In genomic region chr4:89272961-89273540, GRCm38 (mm10) we compare ENCODE assay signal across 20 mouse cellular contexts. TPM values are rescaled to one million over a fixed set of nuclear protein-coding genes. Genes with fewer than 3 reads are reported as not detected.
DNase-seq lines count a peak whose midpoint lies in the region; ATAC-seq and TF ChIP-seq lines count a peak whose summit lies in the region.
"Had no signal": no experiment of that assay in that cellular context is flagged by ENCODE, and none has a peak within 500 bp of the region (broad histone marks: within the 10 kb centered on the region; RNA-seq: fewer than 3 reads in every experiment).

No protein-coding gene starts in this region.

- no peak overlapping the region for H3K9ac ChIP-seq in forebrain, postnatal 0 days
- H3K9ac ChIP-seq in forebrain, embryonic 12.5 days = no peak overlapping the region
- no peak overlapping the region for H3K9ac ChIP-seq in neural tube, embryonic 15.5 days (replicated peaks)
- H3K9ac ChIP-seq: embryonic facial prominence, embryonic 15.5 days; kidney, embryonic 15.5 days; limb, embryonic 12.5 days; liver, embryonic 14.5 days had no signal

- ATAC-seq in forebrain, postnatal 0 days = no peak
- ATAC-seq in forebrain, embryonic 12.5 days (ENCODE audit: low FRiP score) = no peak
- no peak for ATAC-seq in neural tube, embryonic 15.5 days (ENCODE audit: low FRiP score)
- peak; percentile 13 for ATAC-seq in megakaryocyte progenitor cell, adult 5-6 weeks (replicated peaks; ENCODE audit: poor library complexity)

- no peak overlapping the region for H3K27ac ChIP-seq in forebrain, postnatal 0 days (ENCODE audit: low read depth, low read length)
- H3K27ac ChIP-seq in forebrain, embryonic 12.5 days = no peak overlapping the region
- H3K27ac ChIP-seq in neural tube, embryonic 15.5 days (replicated peaks) = no peak overlapping the region
- H3K27ac ChIP-seq: embryonic facial prominence, embryonic 15.5 days; heart, adult 2 months; hindbrain, postnatal 0 days; kidney, embryonic 15.5 days; limb, embryonic 12.5 days; liver, embryonic 14.5 days had no signal

- H3K9me3 ChIP-seq in forebrain, postnatal 0 days (ENCODE audit: low read length) = no peaks in the 10 kb centered on the region
- H3K9me3 ChIP-seq in forebrain, embryonic 12.5 days = no peaks in the 10 kb centered on the region
- H3K9me3 ChIP-seq in neural tube, embryonic 15.5 days (replicated peaks) = no peaks in the 10 kb centered on the region
- H3K9me3 ChIP-seq: embryonic facial prominence, embryonic 15.5 days; kidney, embryonic 15.5 days; limb, embryonic 12.5 days had no signal

- WGBS in forebrain, postnatal 0 days = 1% methylated on average over 20 of the region's 20 CpGs
- WGBS in forebrain, embryonic 12.5 days = 0% methylated on average over 20 of the region's 20 CpGs
- under 1% methylated on average over 20 of the region's 20 CpGs for WGBS in neural tube, embryonic 15.5 days

- no peaks in the 10 kb centered on the region for H3K4me1 ChIP-seq in forebrain, postnatal 0 days (ENCODE audit: insufficient read depth)
- no peaks in the 10 kb centered on the region for H3K4me1 ChIP-seq in forebrain, embryonic 12.5 days
- H3K4me1 ChIP-seq in neural tube, embryonic 15.5 days = no peaks in the 10 kb centered on the region
- H3K4me1 ChIP-seq: embryonic facial prominence, embryonic 15.5 days; limb, embryonic 12.5 days had no signal

- peak; percentile 57 for DNase-seq in forebrain, postnatal 0 days
- DNase-seq in neural tube, embryonic 10.5 days (ENCODE audit: extremely low spot score, low spot score) = peak; percentile 55
- peak; percentile 28 for DNase-seq in ZHBTc4 (ENCODE audit: low read depth, low spot score)
- DNase-seq in cerebellum, postnatal 4 days (ENCODE audit: low spot score in 2 of 2) = no peak
- no peak for DNase-seq in thymus, postnatal 4 days
- DNase-seq: adrenal gland, postnatal 36 days; gastrocnemius, postnatal 10 days; heart, adult 2 months; layer of hippocampus, postnatal 36 days; right cerebral cortex, postnatal 4 days had no signal

- TF ChIP-seq CTCF in forebrain, postnatal 0 days (IDR thresholded peaks at IDR 0.05; ENCODE audit: low read depth) = no peak

- no peaks in the 10 kb centered on the region for H3K36me3 ChIP-seq in forebrain, postnatal 0 days (ENCODE audit: insufficient read depth)
- no peaks in the 10 kb centered on the region for H3K36me3 ChIP-seq in forebrain, embryonic 12.5 days (replicated peaks)
- H3K36me3 ChIP-seq in neural tube, embryonic 15.5 days = no peaks in the 10 kb centered on the region
- H3K36me3 ChIP-seq: embryonic facial prominence, embryonic 15.5 days; kidney, embryonic 15.5 days; limb, embryonic 12.5 days had no signal

- no peak overlapping the region for H3K4me2 ChIP-seq in forebrain, postnatal 0 days (ENCODE audit: low read depth)
- no peak overlapping the region for H3K4me2 ChIP-seq in forebrain, embryonic 12.5 days
- H3K4me2 ChIP-seq in neural tube, embryonic 15.5 days = no peak overlapping the region
- H3K4me2 ChIP-seq: embryonic facial prominence, embryonic 15.5 days; kidney, embryonic 15.5 days; limb, embryonic 12.5 days had no signal

- peaks cover 75% of the 10 kb centered on the region for H3K27me3 ChIP-seq in forebrain, postnatal 0 days (ENCODE audit: insufficient read depth, low read length)
- peaks cover 81% of the 10 kb centered on the region for H3K27me3 ChIP-seq in forebrain, embryonic 12.5 days
- peaks cover 89% of the 10 kb centered on the region for H3K27me3 ChIP-seq in neural tube, embryonic 15.5 days (replicated peaks)

- no peak overlapping the region for H3K4me3 ChIP-seq in forebrain, postnatal 0 days (ENCODE audit: low read depth, low read length)
- no peak overlapping the region for H3K4me3 ChIP-seq in forebrain, embryonic 12.5 days (replicated peaks)
- H3K4me3 ChIP-seq in neural tube, embryonic 15.5 days (replicated peaks) = no peak overlapping the region
- H3K4me3 ChIP-seq: embryonic facial prominence, embryonic 15.5 days; heart, adult 2 months; kidney, embryonic 15.5 days; limb, embryonic 12.5 days had no signal

RNA-seq across cellular contexts. Expression of gene Cdkn2a, which starts 21.4 kb away (rescaled TPM):
- not detected in 2 replicates for total RNA-seq in forebrain, postnatal 0 days (2014; rRNA removed)
- not detected in 2 replicates for polyA plus RNA-seq in forebrain, postnatal 0 days (2015; fragmentation: Nextera tagmentation; extraction: Ambion mirVana)
- polyA plus RNA-seq in forebrain, embryonic 12.5 days (2016; fragmentation: Nextera tagmentation; extraction: Ambion mirVana) = not detected in 2 replicates
- not detected in 2 replicates for polyA plus RNA-seq in neural tube, embryonic 15.5 days (2015; fragmentation: Nextera tagmentation; extraction: Ambion mirVana)
- total RNA-seq in megakaryocyte progenitor cell, adult 5-6 weeks (2015) = not detected in 2 replicates
- total RNA-seq in megakaryocyte progenitor cell, adult 5-6 weeks (2017) = 0.78 TPM in 1 of 2 replicates, not detected in the other
- total RNA-seq: heart, adult 2 months; heart, postnatal 25 days; hindbrain, postnatal 0 days; layer of hippocampus, postnatal 36 days had no signal
- polyA plus RNA-seq: C2C12; embryonic facial prominence, embryonic 15.5 days; hindbrain, postnatal 0 days; kidney, embryonic 15.5 days; limb, embryonic 12.5 days; liver, embryonic 14.5 days had no signal

RNA-seq across cellular contexts. Expression of gene Cdkn2b, which starts 37.8 kb away (rescaled TPM):
- total RNA-seq in forebrain, postnatal 0 days (2014; rRNA removed) = 0.54 and 1.5 TPM in 2 replicates
- polyA plus RNA-seq in forebrain, postnatal 0 days (2015; fragmentation: Nextera tagmentation; extraction: Ambion mirVana) = 2.0 and 2.3 TPM in 2 replicates
- 0.27 and 0.28 TPM in 2 replicates for polyA plus RNA-seq in forebrain, embryonic 12.5 days (2016; fragmentation: Nextera tagmentation; extraction: Ambion mirVana)
- polyA plus RNA-seq in neural tube, embryonic 15.5 days (2015; fragmentation: Nextera tagmentation; extraction: Ambion mirVana) = 0.93 and 2.3 TPM in 2 replicates
- not detected in 2 replicates for total RNA-seq in megakaryocyte progenitor cell, adult 5-6 weeks (2015)
- not detected in 2 replicates for total RNA-seq in megakaryocyte progenitor cell, adult 5-6 weeks (2017)
- polyA plus RNA-seq: C2C12 had no signal

Comparison
In these comparisons a context has a peak if more than half of its experiments do, and no peak if none do; other contexts are left out.
1. DNase-seq: peak in forebrain, postnatal 0 days (single experiment), neural tube, embryonic 10.5 days (single experiment) and ZHBTc4 (single experiment); none in cerebellum, postnatal 4 days (0 of 2) and thymus, postnatal 4 days (single experiment).